Mouse (Mus musculus) kidney, embryonic 16.5 days (tissue): ENCODE data around the gene Krtap5-2. TPM values are rescaled to one million over a fixed set of nuclear protein-coding genes. Genes with fewer than 3 reads are reported as not detected.
"Not testable (repeated sequence)": the region's sequence is repeated elsewhere in the genome, so short reads cannot be mapped to it uniquely, and the experiment has no call there.

Source experiments
- ATAC-seq: fragments of 200-750 bp; cut with Nextera tagmentation; 2 replicates; pipeline ENCODE4 v1.8.0; 2017; ENCODE audit warnings: moderate TSS enrichment; ENCODE audit not compliant: low FRiP score, low TSS enrichment
- H3K27ac ChIP-seq: fragments of 300-500 bp; sonication (generic); 2 replicates; pipeline ENCODE4 v1.5.1; 2014; ENCODE audit warnings: low read length
- H3K27me3 ChIP-seq: fragments of 300-500 bp; sonication (generic); 2 replicates; pipeline ENCODE4 v1.6.1; 2014; ENCODE audit warnings: low read length, control low read depth, mixed read lengths; ENCODE audit not compliant: insufficient read depth
- H3K36me3 ChIP-seq: fragments of 300-500 bp; sonication (generic); 2 replicates; pipeline ENCODE4 v1.6.1; 2014; ENCODE audit warnings: low read length, control low read depth, mixed read lengths; ENCODE audit not compliant: insufficient read depth
- H3K4me1 ChIP-seq: fragments of 300-500 bp; sonication (generic); 2 replicates; pipeline ENCODE4 v1.6.1; 2014; ENCODE audit warnings: low read length, control low read depth, mixed read lengths; ENCODE audit not compliant: insufficient read depth
- H3K4me2 ChIP-seq: fragments of 300-500 bp; sonication (generic); replicated peaks from 2 replicates; pipeline ENCODE4 v1.6.1; 2014; ENCODE audit warnings: low read depth, low read length
- H3K4me3 ChIP-seq: fragments of 300-500 bp; sonication (generic); 2 replicates; pipeline ENCODE4 v1.5.1; 2014; ENCODE audit warnings: mild to moderate bottlenecking, low read length
- H3K9ac ChIP-seq: fragments of 300-500 bp; sonication (generic); replicated peaks from 2 replicates; pipeline ENCODE4 v1.6.1; 2014; ENCODE audit warnings: low read length
- H3K9me3 ChIP-seq: fragments of 300-500 bp; sonication (generic); 2 replicates; pipeline ENCODE4 v1.6.1; 2016; ENCODE audit warnings: low read length, control low read depth
- WGBS: fragments of 180-500 bp; shearing (Covaris S2); extraction: QIAGEN DNeasy Blood & Tissue Kit; methylation state at CpG from one replicate; pipeline ENCODE4 v1.1.7; 2014; 5-methylcytosine and 5-hydroxymethylcytosine counted together
- polyA plus RNA-seq: library from polyadenylated mRNA; unstranded; fragments of >200 nt; fragmentation: Nextera tagmentation; extraction: Ambion mirVana; gene quantifications from 2 replicates; pipeline ENCODE4 v1.2.1, GENCODE M21; 2015

The Krtap5-2 gene
- not detected in 2 replicates for polyA plus RNA-seq

- not testable (repeated sequence) for H3K27ac ChIP-seq, H3K27me3 ChIP-seq, H3K9me3 ChIP-seq, H3K36me3 ChIP-seq, H3K4me2 ChIP-seq, H3K4me3 ChIP-seq, H3K9ac ChIP-seq, ATAC-seq, H3K4me1 ChIP-seq
Observed at GRCm38 (mm10) chr7:142175905-142176304, at the start of gene Krtap5-2. Krtap5-2 (minus strand) TSS chr7:142176005.

GRCm38 (mm10) chr7:142224518-142224917 lies 48.7 kb upstream of the Krtap5-2 start:
- Histone ChIP-seq H3K4me1 (peaks cover 3% of the 10 kb centered on the region; the same call in 1 of the 2 replicates), H3K27ac (no peak overlapping the region), H3K9me3 (peaks cover 4% of the 10 kb centered on the region; the same call in 1 of the 2 replicates), H3K9ac (no peak overlapping the region), H3K36me3 (no peaks in the 10 kb centered on the region), H3K4me3 (no peak overlapping the region), H3K4me2 (no peak overlapping the region), H3K27me3 (no peaks in the 10 kb centered on the region)
- no peak for ATAC-seq
- 23% methylated on average over 2 of the region's 2 CpGs for WGBS

GRCm38 (mm10) chr7:142212136-142212535 lies 36.3 kb upstream of the Krtap5-2 start:
- ATAC-seq, H3K27ac ChIP-seq, H3K4me2 ChIP-seq, H3K4me3 ChIP-seq, H3K36me3 ChIP-seq, H3K9ac ChIP-seq, H3K27me3 ChIP-seq, H3K9me3 ChIP-seq, H3K4me1 ChIP-seq: not testable (repeated sequence)
- WGBS, result 50% methylated on average over 1 of the region's 1 CpGs

- H3K36me3 ChIP-seq, result no peaks in the 10 kb centered on the region
- H3K9me3 ChIP-seq, result no peaks in the 10 kb centered on the region
- 56% methylated on average over 1 of the region's 1 CpGs for WGBS
- H3K27me3 ChIP-seq, result no peaks in the 10 kb centered on the region
- no peak within 1 kb of the TSS for H3K9ac ChIP-seq
- H3K4me1 ChIP-seq, result no peaks in the 10 kb centered on the region
- H3K27ac ChIP-seq, result no peak within 1 kb of the TSS
- ATAC-seq, result no peak
- no peak within 1 kb of the TSS for H3K4me3 ChIP-seq
- H3K4me2 ChIP-seq, result no peak within 1 kb of the TSS
Observed at GRCm38 (mm10) chr7:142211559-142211958, 35.8 kb upstream of the Krtap5-2 start, which contains the start of gene Gm7579. Gm7579 (plus strand) TSS chr7:142211859.

GRCm38 (mm10) chr7:142206891-142207290 lies 31.1 kb upstream of the Krtap5-2 start:
- not testable (repeated sequence) for H3K9me3 ChIP-seq, H3K4me2 ChIP-seq, H3K27me3 ChIP-seq, H3K36me3 ChIP-seq, H3K9ac ChIP-seq, H3K4me1 ChIP-seq, H3K27ac ChIP-seq, ATAC-seq, H3K4me3 ChIP-seq
- WGBS, result 81% methylated on average over 5 of the region's 5 CpGs

GRCm38 (mm10) chr7:142205488-142205887 lies 29.7 kb upstream of the Krtap5-2 start:
- Histone ChIP-seq H3K4me2 (no peak overlapping the region), H3K9ac (no peak overlapping the region), H3K4me1 (no peaks in the 10 kb centered on the region), H3K36me3 (no peaks in the 10 kb centered on the region), H3K9me3 (no peaks in the 10 kb centered on the region), H3K27ac (no peak overlapping the region), H3K27me3 (no peaks in the 10 kb centered on the region), H3K4me3 (no peak overlapping the region)
- no peak for ATAC-seq

- Histone ChIP-seq H3K4me2 (no peak within 1 kb of the TSS), H3K27ac (no peak within 1 kb of the TSS), H3K4me3 (no peak within 1 kb of the TSS), H3K4me1 (no peaks in the 10 kb centered on the region), H3K27me3 (no peaks in the 10 kb centered on the region), H3K9me3 (no peaks in the 10 kb centered on the region), H3K36me3 (no peaks in the 10 kb centered on the region), H3K9ac (no peak within 1 kb of the TSS)
- ATAC-seq, result no peak
- 21% methylated on average over 1 of the region's 1 CpGs for WGBS
Observed at GRCm38 (mm10) chr7:142201064-142201463, 25.3 kb upstream of the Krtap5-2 start, which contains the start of gene Krtap5-3. Krtap5-3 (plus strand) TSS chr7:142201364.

GRCm38 (mm10) chr7:142198748-142199147 lies 22.9 kb upstream of the Krtap5-2 start:
- H3K4me2 ChIP-seq, result no peak overlapping the region
- ATAC-seq, result no peak
- no peaks in the 10 kb centered on the region for H3K4me1 ChIP-seq
- H3K27me3 ChIP-seq, result no peaks in the 10 kb centered on the region
- WGBS, result 82% methylated on average over 2 of the region's 2 CpGs
- H3K9me3 ChIP-seq, result peaks cover 2% of the 10 kb centered on the region; the same call in 1 of the 2 replicates
- no peaks in the 10 kb centered on the region for H3K36me3 ChIP-seq
- no peak overlapping the region for H3K9ac ChIP-seq
- no peak overlapping the region for H3K4me3 ChIP-seq
- H3K27ac ChIP-seq, result no peak overlapping the region

GRCm38 (mm10) chr7:142190289-142190688 lies 14.5 kb upstream of the Krtap5-2 start, which contains the start of gene Gm10153:
Gm10153 (minus strand) TSS chr7:142190389.
- Histone ChIP-seq H3K27ac (no peak within 1 kb of the TSS), H3K4me3 (no peak within 1 kb of the TSS), H3K4me2 (no peak within 1 kb of the TSS), H3K9me3 (peaks cover 2% of the 10 kb centered on the region; the same call in 1 of the 2 replicates), H3K27me3 (no peaks in the 10 kb centered on the region), H3K36me3 (no peaks in the 10 kb centered on the region), H3K9ac (no peak within 1 kb of the TSS), H3K4me1 (no peaks in the 10 kb centered on the region)
- ATAC-seq, result no peak
- WGBS, result 43% methylated on average over 2 of the region's 2 CpGs

GRCm38 (mm10) chr7:142188156-142188555 lies 12.4 kb upstream of the Krtap5-2 start:
- no peak for ATAC-seq
- WGBS, result 71% methylated on average over 2 of the region's 2 CpGs
- H3K4me3 ChIP-seq, result no peak overlapping the region
- no peak overlapping the region for H3K9ac ChIP-seq
- H3K27me3 ChIP-seq, result no peaks in the 10 kb centered on the region
- no peaks in the 10 kb centered on the region for H3K36me3 ChIP-seq
- no peak overlapping the region for H3K4me2 ChIP-seq
- H3K9me3 ChIP-seq, result no peaks in the 10 kb centered on the region
- no peaks in the 10 kb centered on the region for H3K4me1 ChIP-seq
- H3K27ac ChIP-seq, result no peak overlapping the region
